Mouse (Mus musculus) hindbrain, embryonic 15.5 days (tissue): Measurements from ENCODE around the gene Tgfbr3. TPM values are rescaled to one million over a fixed set of nuclear protein-coding genes. Genes with fewer than 3 reads are reported as not detected.

Experiments
- ATAC-seq: fragments of 200-750 bp; cut with Nextera tagmentation; 2 replicates; pipeline ENCODE4 v1.8.0; 2017; ENCODE audit warnings: low read depth, moderate number of reproducible peaks, moderate TSS enrichment; ENCODE audit not compliant: low FRiP score
- H3K27ac ChIP-seq: fragments of 300-500 bp; sonication (generic); replicated peaks from 2 replicates; pipeline ENCODE4 v1.5.1; 2015; ENCODE audit warnings: mild to moderate bottlenecking, inconsistent platforms
- H3K27me3 ChIP-seq: fragments of 300-500 bp; sonication (generic); 2 replicates; pipeline ENCODE4 v1.6.1; 2015; ENCODE audit warnings: control low read depth, inconsistent platforms
- H3K36me3 ChIP-seq: fragments of 300-500 bp; sonication (generic); 2 replicates; pipeline ENCODE4 v1.6.1; 2015; ENCODE audit warnings: control low read depth, inconsistent platforms
- H3K4me1 ChIP-seq: fragments of 300-500 bp; sonication (generic); replicated peaks from 2 replicates; pipeline ENCODE4 v1.6.1; 2015; ENCODE audit warnings: control low read depth, inconsistent platforms
- H3K4me2 ChIP-seq: fragments of 300-500 bp; sonication (generic); 2 replicates; pipeline ENCODE4 v1.6.1; 2015; ENCODE audit warnings: moderate library complexity, mild to moderate bottlenecking, inconsistent platforms
- H3K4me3 ChIP-seq: fragments of 300-500 bp; sonication (generic); 2 replicates; pipeline ENCODE4 v1.5.1; 2015; ENCODE audit warnings: mild to moderate bottlenecking, inconsistent platforms
- H3K9ac ChIP-seq: fragments of 300-500 bp; sonication (generic); 2 replicates; pipeline ENCODE4 v1.6.1; 2015; ENCODE audit warnings: inconsistent platforms
- H3K9me3 ChIP-seq: fragments of 300-500 bp; sonication (generic); 2 replicates; pipeline ENCODE4 v1.6.1; 2016; ENCODE audit warnings: control low read depth, inconsistent platforms
- WGBS: fragments of 180-500 bp; shearing (Covaris S2); methylation state at CpG from one replicate; pipeline ENCODE4 v1.1.7; 2015; 5-methylcytosine and 5-hydroxymethylcytosine counted together
- polyA plus RNA-seq: library from polyadenylated mRNA; unstranded; fragments of >200 nt; fragmentation: Nextera tagmentation; extraction: Ambion mirVana; gene quantifications from 2 replicates; pipeline ENCODE4 v1.2.1, GENCODE M21; 2015

The Tgfbr3 gene
- polyA plus RNA-seq, 1 experiment from 2014 or later: 6.0 TPM

DNA sequence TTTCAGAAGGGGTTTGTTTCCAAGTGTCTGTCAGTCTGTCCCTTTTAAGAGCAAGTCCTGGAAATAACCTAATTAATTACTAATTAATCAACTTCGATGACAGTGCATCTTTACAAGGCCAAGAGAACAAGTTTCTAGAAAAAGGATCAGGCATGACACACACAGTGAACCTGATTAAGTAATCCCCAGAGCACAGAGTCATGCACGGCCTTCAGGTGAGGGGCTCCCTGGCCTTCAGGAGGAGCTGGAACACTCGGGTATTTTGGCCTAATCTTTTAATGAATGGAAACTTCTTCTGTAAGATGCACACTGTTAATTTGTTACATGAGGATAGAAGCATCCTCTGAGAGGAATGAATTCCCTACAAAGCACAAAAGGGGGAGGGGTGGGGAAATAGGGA, 215.9 kb downstream of the Tgfbr3 start:
- H3K27ac ChIP-seq: no peak overlapping the region
- H3K4me2 ChIP-seq: no peak overlapping the region
- H3K27me3 ChIP-seq: no peaks in the 10 kb centered on the region
- H3K9me3 ChIP-seq: no peaks in the 10 kb centered on the region
- H3K36me3 ChIP-seq: no peaks in the 10 kb centered on the region
- no peak for ATAC-seq
- H3K4me1 ChIP-seq: no peaks in the 10 kb centered on the region
- WGBS: 34% methylated on average over 3 of the region's 3 CpGs
- no peak overlapping the region for H3K4me3 ChIP-seq
- no peak overlapping the region for H3K9ac ChIP-seq

DNA sequence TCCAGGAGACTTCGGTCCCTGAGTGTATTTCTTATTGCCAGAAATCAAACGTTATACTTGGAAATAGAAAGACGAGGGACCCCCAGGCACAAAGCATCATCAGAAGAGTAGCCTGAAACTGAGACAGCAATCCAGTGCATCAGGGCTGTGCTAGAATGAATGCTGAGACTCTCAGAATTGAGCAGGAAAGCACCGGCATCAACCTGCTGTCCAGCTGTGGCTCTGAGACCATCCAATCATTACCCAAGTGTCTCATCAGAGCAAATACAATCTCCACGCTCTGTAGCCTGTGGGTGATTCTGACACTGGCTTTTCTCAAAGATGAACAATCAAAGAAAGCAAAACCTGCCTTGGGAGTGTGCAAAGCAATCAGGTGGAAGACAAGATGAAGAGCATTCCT, 221.3 kb downstream of the Tgfbr3 start:
- H3K27ac ChIP-seq: no peak overlapping the region
- no peaks in the 10 kb centered on the region for H3K4me1 ChIP-seq
- no peaks in the 10 kb centered on the region for H3K9me3 ChIP-seq
- H3K36me3 ChIP-seq: no peaks in the 10 kb centered on the region
- H3K27me3 ChIP-seq: no peaks in the 10 kb centered on the region
- WGBS: 74% methylated on average over 5 of the region's 5 CpGs
- no peak overlapping the region for H3K4me2 ChIP-seq
- no peak for ATAC-seq
- no peak overlapping the region for H3K9ac ChIP-seq
- no peak overlapping the region for H3K4me3 ChIP-seq

DNA sequence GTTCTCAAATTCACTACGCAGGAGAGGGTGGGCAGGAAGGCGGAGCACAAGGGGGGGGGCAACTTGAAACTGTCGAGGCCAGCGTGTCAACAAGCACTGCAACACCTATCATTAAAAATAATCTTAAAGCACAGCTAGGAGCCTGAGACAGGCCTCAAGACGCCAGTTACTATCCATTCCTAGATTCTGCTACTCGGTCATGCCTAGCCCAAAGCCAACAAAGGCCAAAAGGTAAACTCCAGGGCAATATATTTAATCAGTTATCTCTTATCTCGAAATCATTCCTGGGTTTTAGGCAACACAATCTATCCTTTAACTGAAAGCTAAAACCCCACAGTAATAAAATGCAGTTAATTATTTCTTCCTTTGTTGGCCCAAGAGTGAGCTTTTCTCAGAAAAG, 221.9 kb downstream of the Tgfbr3 start:
- Histone ChIP-seq H3K9ac (no peak overlapping the region), H3K36me3 (no peaks in the 10 kb centered on the region), H3K9me3 (no peaks in the 10 kb centered on the region), H3K27ac (no peak overlapping the region), H3K4me1 (no peaks in the 10 kb centered on the region), H3K4me3 (no peak overlapping the region), H3K27me3 (no peaks in the 10 kb centered on the region), H3K4me2 (no peak overlapping the region)
- WGBS: 87% methylated on average over 7 of the region's 7 CpGs
- ATAC-seq: no peak

DNA sequence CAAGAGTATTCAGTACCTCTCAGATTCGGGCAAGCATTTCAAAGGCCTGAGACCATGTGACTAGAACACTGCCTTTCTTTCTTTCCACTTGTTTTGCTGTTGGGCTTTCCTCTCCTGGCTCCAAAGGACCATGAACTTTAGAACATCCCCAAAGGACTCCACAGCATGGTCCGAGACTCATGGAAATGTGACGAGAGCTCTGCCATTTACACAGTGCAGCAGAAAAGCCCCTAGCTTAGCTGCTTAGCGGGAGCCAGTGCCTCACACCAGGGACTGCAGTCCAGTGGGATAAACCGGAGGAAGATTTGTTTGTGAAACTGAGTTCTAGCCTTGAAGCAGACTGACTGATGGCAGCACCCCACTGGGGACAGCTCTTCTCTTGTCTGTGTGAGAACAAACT, 224.5 kb downstream of the Tgfbr3 start:
- Histone ChIP-seq H3K36me3 (no peaks in the 10 kb centered on the region), H3K27me3 (no peaks in the 10 kb centered on the region), H3K9ac (no peak overlapping the region), H3K4me3 (no peak overlapping the region), H3K27ac (no peak overlapping the region), H3K4me1 (no peaks in the 10 kb centered on the region), H3K4me2 (no peak overlapping the region), H3K9me3 (no peaks in the 10 kb centered on the region)
- ATAC-seq: no peak
- 76% methylated on average over 5 of the region's 5 CpGs for WGBS

DNA sequence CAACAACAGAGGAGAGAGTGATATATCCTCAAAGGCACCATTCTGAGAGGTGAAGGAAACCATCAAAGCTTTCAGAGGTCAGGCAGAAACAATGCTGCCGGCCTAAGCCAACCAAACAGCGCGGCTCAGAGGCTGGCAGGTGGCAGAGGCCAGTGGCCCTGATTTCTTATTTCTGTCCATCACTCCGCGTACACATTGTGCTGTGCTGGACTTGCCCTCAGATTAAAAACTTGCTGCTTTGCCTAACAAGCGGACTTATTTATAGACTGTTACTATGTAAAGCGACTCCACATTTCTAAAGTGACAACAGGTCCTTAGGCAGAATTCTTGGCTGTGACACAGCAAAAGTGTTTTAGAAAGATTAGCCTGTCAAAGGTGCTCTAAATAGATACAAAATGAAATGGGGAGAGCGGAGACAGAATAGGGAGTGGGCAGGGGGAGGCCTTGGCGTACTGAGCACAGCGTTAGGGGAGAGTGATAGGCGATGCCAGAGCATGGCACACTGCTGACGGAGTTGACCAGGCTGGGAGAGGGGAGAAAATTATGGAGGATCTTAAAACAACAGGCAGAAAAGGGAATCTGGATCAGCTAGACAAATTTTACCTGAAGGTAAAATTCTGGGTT, 227.1 kb downstream of the Tgfbr3 start:
- H3K9ac ChIP-seq: no peak overlapping the region
- H3K4me3 ChIP-seq: no peak overlapping the region
- ATAC-seq: no peak
- H3K36me3 ChIP-seq: no peaks in the 10 kb centered on the region
- no peaks in the 10 kb centered on the region for H3K27me3 ChIP-seq
- no peak overlapping the region for H3K4me2 ChIP-seq
- WGBS: 63% methylated on average over 12 of the region's 12 CpGs
- no peaks in the 10 kb centered on the region for H3K4me1 ChIP-seq
- H3K27ac ChIP-seq: no peak overlapping the region
- no peaks in the 10 kb centered on the region for H3K9me3 ChIP-seq

DNA sequence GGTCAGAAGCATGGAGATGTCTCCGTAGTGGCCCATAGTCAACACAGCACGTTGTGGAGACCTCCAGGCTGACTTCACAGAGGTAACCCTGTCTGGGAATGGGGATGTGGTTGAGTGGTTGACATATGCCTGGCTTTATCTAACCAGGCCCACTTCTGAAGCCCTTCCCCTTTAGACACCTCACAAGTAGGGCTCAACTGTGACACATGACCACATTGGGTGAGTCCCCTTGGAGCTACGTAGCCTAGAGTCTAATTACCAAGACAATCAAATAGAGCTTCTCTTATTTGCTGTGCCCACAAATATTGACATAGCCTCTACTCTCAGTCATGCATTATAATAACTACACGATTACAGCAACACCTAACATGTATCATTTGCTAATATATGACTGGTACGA, 229.9 kb downstream of the Tgfbr3 start:
- no peak for ATAC-seq
- no peak overlapping the region for H3K27ac ChIP-seq
- no peaks in the 10 kb centered on the region for H3K9me3 ChIP-seq
- H3K4me1 ChIP-seq: peaks cover 11% of the 10 kb centered on the region
- no peak overlapping the region for H3K4me2 ChIP-seq
- no peaks in the 10 kb centered on the region for H3K27me3 ChIP-seq
- 87% methylated on average over 5 of the region's 5 CpGs for WGBS
- no peaks in the 10 kb centered on the region for H3K36me3 ChIP-seq
- no peak overlapping the region for H3K9ac ChIP-seq
- H3K4me3 ChIP-seq: no peak overlapping the region

DNA sequence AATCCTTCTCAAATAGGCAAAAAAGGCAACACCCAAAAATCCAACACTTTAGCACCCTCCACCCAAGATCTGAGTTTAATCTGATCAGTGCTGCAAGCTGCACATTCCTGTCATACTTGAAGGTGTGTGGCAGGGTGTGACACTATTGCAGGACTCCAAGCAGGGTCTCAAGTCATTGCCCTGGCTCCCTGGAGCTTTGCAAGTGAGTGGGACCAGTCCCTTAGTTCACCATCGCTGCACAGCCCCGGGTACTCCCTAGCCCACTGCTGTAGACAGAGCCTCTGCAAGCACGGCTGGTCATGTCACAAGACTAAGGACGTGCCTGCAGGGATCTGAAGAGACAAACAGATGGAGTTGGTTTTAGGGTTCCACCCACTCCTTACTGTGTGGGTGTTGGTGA, 230.8 kb downstream of the Tgfbr3 start:
- ATAC-seq: no peak
- H3K4me1 ChIP-seq: peaks cover 11% of the 10 kb centered on the region
- 72% methylated on average over 4 of the region's 4 CpGs for WGBS
- H3K9me3 ChIP-seq: no peaks in the 10 kb centered on the region
- H3K36me3 ChIP-seq: no peaks in the 10 kb centered on the region
- no peak overlapping the region for H3K9ac ChIP-seq
- H3K4me3 ChIP-seq: no peak overlapping the region
- no peak overlapping the region for H3K4me2 ChIP-seq
- H3K27ac ChIP-seq: no peak overlapping the region
- no peaks in the 10 kb centered on the region for H3K27me3 ChIP-seq

Other genes with a start within 250 kb of the Tgfbr3 start
- gene Brdt, start 41.5 kb upstream of the Tgfbr3 start, polyA plus RNA-seq: 3.3 and 3.7 TPM in 2 replicates
- gene Ephx4, start 113.1 kb upstream of the Tgfbr3 start, polyA plus RNA-seq: 2.7 and 3.3 TPM in 2 replicates
- gene Lpcat2b, start 141.9 kb upstream of the Tgfbr3 start, polyA plus RNA-seq: not detected in 2 replicates
- 17.5 and 19.3 TPM in 2 replicates for gene Btbd8, start 148.4 kb upstream of the Tgfbr3 start, polyA plus RNA-seq
- 0.41 and 0.54 TPM in 2 replicates for gene Gm42669, start 218.0 kb upstream of the Tgfbr3 start, polyA plus RNA-seq
- gene 1700028K03Rik, start 245.1 kb upstream of the Tgfbr3 start, polyA plus RNA-seq: 0.18 and 0.29 TPM in 2 replicates